Mouse (Mus musculus) gastrocnemius, adult 2 months (tissue): Measurements from ENCODE around the gene Lsm10. TPM values are rescaled to one million over a fixed set of nuclear protein-coding genes. Genes with fewer than 3 reads are reported as not detected.

ENCODE experiments used
- DNase-seq: peaks from one replicate; pipeline ENCODE4 v3.0.0; 2022
- H3K27ac ChIP-seq: fragments of 200-600 bp; 2 replicates; pipeline ENCODE4 v1.8.1; 2022; ENCODE audit warnings: mild to moderate bottlenecking
- H3K4me3 ChIP-seq: fragments of 200-600 bp; 2 replicates; pipeline ENCODE4 v1.8.1; 2022; ENCODE audit warnings: mild to moderate bottlenecking, moderate library complexity
- CTCF ChIP-seq: fragments of 200-600 bp; IDR thresholded peaks from 2 replicates; pipeline ENCODE4 v1.8.1; 2022; ENCODE audit warnings: antibody characterized with exemption, mild to moderate bottlenecking, moderate library complexity
- intact Hi-C: fragments of 180-260 bp; cut with DNase I; formaldehyde crosslinking; loops from one replicate; pipeline ENCODE4 v1.15.1; 2025
- long read RNA-seq, 2 experiments: library from polyadenylated mRNA; stranded (forward); transcript quantifications; one replicate each; pipeline ENCODE4 v2.0.0; 2021
- total RNA-seq, 2 experiments: library from RNA; stranded (reverse); gene quantifications; 2 replicates each; pipeline ENCODE4 v1.2.3; 2021

Lsm10 gene
- total RNA-seq: 1 to 10 TPM; 7.3 to 7.4 TPM
- long read RNA-seq, experiment 1, transcript Lsm10-201 (2 exons, 943 nt): major isoform, 5 of 11 reads
- long read RNA-seq, experiment 1, partial matches to known transcripts: 1 of 11 reads
- long read RNA-seq, experiment 1, other reads (novel, unspliced or antisense): 4 of 11 reads
- long read RNA-seq, experiment 2, partial matches to known transcripts: 0 of 2 reads
- long read RNA-seq, experiment 2, other reads (novel, unspliced or antisense): 1 of 2 reads

DNA sequence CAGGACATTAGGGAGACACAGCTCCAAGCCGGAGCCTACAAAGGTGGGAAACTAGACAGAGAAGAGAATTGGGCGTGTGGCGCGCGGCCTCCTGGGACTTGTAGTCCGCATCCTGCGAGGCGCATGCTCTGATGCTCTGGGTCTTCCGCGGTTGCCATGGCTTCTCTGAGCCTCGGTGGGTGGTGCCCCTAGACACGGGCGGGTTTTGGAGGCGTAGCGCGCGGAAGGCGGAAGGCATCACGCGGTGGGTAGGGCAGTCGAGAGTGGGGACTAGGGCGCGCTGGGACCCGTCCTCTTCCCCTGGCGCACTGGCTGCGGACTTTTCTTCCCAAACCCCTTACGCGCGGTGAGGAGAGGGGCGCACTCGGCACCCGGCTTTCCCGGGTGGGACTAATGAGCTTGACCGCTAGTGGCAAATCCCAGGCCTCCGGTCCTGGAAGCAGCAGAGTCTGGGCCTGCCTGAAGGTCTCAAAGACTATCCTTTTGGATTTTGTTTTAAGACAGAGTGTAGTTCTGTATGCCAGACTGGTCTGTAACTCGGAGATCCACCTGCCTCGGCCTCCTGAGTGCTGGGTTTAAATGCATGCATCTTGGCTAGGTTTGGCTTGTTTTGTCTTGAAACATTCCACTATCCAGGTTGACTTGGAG is at the start of gene Lsm10:
Gene Lsm10, plus strand, starts transcription at position 160 of the 648 bp plus-strand sequence.
- peak within 1 kb of the TSS; percentile 90 for H3K27ac ChIP-seq
- intact Hi-C loops: loop anchor here (5.0 kb wide), 1 partner anchor 166 kb away; the partner anchor contains the start of gene Trappc3
- peak; percentile 96 for DNase-seq
- TF ChIP-seq CTCF: no peak
- H3K4me3 ChIP-seq: peak within 1 kb of the TSS; percentile 93

DNA sequence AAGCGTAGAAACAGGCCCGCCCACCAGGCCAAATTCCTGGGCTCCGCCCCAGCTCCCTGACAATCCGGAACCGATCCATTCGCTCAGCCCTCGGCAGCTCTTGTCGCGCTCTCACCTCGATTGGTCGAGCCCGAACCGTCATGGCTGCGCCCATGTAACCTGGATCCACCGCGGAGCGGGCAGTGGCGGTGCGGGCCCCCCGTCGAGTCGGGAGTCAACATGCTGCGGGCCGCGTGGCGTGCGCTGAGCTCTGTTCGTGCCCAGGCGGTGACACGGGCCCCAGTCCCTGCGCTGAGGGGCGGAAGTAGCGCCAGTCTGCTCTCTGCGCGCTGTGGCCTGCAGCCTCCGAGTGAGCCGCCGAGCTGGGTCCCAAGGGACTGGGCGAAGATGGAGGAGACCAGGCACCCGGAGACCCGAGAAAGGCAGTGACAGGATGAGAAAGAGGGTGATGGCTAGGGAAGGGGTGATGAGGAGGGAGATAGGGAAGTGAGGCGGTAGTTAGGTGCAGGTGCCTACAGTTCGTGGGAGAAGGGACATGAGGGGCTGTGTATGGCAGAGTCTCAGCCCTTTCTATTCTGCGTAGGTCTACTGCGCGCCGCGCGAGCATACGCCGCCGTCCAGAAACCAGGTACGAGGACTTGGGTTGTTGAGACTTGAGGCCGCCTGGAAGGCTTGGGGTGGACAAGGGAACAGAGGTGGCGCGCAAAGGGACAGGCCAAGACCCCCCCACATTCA is 49.4 kb upstream of the Lsm10 start, which contains the start of gene Mrps15:
Gene Mrps15, plus strand, starts transcription at position 75 of the 735 bp plus-strand sequence.
- peak; percentile 90 for DNase-seq
- intact Hi-C loops: no loop called here
- Histone ChIP-seq H3K27ac (peak within 1 kb of the TSS; percentile 87), H3K4me3 (peak within 1 kb of the TSS; percentile 84)
- TF ChIP-seq CTCF: no peak

DNA sequence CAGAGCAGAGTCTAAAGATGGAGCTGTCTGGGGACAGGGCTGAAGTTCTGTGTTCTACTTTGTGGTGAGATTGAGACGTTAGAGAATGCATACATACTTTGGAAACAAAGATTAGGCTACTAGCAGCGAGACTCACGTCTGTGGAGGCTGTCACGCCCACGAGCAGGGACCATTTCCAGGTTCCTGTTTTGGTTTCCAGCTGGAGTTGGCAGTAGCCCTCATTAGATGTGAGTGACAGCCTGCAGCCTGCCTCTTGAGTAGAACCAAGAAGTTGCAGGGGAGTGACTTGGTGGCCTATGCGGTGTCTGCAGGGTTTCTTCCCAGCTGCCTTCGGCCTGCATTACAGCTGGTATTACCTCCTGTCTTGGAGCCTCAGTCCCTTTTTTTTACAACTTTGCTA is 44.8 kb upstream of the Lsm10 start:
- intact Hi-C loops: no loop called here
- TF ChIP-seq CTCF: no peak
- DNase-seq: peak; percentile 36

DNA sequence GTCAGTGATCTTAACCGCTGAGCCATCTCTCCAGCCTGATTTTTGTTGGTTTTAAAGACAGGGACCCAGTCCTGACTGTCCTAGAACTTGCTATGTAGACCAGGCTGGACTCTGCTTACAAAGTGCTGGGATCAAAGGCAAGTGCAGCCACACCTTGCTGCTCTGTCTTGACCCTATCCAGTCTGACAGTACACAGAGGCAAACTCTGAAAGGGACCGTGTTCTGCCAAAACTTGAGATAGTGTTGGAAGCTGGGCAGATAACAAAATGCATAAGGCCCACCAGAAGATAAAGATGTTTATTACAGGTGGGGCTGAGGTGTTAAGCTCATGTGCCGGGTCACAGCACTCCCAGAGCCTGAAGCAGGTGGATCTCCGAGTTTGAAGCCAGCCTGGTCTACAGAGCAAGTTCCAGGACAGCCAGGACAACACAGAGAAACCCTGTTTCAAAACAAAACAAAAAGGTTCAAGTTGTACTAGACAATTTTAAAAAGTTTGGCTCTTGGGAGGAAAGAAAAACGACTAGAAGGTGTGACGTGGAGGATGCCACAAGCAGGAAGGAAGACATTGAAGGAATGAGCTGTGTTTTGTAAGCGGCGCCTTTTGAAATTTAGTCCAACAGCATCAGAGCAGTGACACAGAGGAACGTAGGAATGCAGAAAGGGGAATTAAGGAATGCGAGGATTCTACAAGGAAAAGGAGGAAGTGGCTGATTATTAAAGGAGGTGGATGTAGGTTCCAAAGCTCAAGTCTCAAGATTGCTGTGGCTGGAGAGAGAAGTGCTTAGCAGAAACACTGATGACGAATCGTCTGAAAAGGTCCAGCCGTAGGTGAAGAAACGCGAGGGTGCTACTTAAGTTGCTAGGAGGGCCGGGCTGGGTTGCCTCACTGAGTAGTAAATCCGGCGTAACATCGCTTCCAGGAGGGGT is 39.0 kb upstream of the Lsm10 start:
- Histone ChIP-seq H3K27ac (peak overlapping the region; percentile 54; the same call in 1 of the 2 replicates), H3K4me3 (peak overlapping the region; percentile 73)
- no peak for DNase-seq
- no peak for TF ChIP-seq CTCF
- intact Hi-C loops: no loop called here

More for the DNA sequence above, 44.8 kb upstream of the Lsm10 start:
- Histone ChIP-seq H3K4me3 (no peak overlapping the region), H3K27ac (no peak overlapping the region)

DNA sequence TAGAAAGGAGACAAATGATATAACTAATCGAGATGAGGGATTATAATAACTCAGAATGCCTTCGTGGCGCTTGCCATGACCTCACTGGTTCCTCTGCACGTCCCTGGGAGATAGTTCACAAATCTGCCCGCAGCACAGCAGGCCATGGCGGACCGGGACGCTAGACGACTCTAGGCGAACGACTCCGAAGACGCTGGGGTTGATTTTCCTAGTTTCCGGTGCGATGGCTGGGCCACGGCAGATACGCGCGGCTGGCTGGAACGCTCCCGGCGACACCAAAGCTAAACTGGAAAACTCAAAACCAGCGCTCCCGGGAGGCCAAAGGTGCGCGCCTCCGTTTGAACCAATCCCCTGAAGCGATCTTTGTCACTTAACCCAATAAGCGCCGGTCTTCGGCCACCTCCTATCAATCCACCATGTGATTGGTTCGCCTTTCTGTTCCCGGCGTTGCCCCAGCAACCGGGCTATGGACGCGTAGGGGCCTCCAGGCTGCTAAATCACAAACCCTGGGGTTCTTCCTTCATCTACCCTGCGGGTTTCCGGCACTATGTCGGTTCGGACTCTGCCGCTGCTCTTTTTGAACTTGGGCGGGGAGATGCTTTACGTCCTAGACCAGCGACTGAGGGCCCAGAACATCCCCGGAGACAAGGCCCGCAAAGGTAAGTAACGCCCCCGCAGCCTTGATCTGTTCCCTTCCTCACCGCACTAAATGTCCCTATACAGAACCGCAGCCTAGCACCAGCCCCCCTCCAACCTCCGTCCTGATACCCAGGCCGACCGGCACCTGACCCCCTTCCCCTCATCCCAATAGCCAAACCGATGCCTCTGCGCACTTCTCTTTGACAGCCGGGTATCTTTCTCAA is 38.1 kb upstream of the Lsm10 start, which contains the start of gene Oscp1:
Gene Oscp1, plus strand, starts transcription at position 432 of the 863 bp plus-strand sequence.
- no peak for TF ChIP-seq CTCF
- Histone ChIP-seq H3K4me3 (peak within 1 kb of the TSS; percentile 73), H3K27ac (peak within 1 kb of the TSS; percentile 54)
- DNase-seq: peak; percentile 91
- intact Hi-C loops: no loop called here

DNA sequence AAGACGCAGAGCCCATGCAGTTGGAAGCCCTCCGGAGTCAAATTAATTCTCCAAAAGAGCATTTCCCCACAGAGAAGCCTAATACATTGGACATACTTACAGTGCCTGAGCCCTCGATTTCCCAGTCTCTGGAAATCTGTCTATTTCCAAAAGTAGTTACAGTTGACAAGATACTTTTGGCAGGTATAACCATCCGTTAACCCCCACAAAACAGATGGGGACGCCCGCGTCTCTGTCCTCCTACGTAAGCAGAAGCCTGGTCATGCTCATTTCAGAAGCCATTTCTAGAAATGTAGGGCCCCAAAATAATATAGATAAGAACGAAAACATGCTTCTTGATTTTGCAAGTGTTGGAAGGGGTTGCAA is 37.4 kb upstream of the Lsm10 start:
- intact Hi-C loops: no loop called here
- no peak for DNase-seq
- H3K27ac ChIP-seq: peak overlapping the region; percentile 54; the same call in 1 of the 2 replicates
- TF ChIP-seq CTCF: no peak
- peak overlapping the region; percentile 73 for H3K4me3 ChIP-seq

DNA sequence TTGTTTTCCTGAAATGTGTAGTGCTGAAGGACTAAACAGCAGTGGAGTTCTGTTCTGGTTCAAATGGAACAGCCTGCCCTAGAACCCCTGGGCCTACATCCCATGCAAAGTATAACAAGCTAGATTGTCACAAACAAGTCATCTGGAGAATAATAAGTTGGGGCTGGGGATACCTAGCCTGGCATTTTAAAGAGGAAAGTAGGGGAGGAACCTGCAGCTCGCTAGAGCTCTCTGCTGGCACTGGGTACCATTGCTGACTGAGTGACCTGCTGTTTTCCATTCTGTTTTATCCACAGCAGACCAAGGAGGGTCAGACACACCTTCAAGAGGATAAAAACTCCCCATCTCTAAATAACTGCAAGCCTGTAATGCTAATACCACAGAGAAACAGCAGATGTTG is 33.6 kb upstream of the Lsm10 start:
- DNase-seq: no peak

DNA sequence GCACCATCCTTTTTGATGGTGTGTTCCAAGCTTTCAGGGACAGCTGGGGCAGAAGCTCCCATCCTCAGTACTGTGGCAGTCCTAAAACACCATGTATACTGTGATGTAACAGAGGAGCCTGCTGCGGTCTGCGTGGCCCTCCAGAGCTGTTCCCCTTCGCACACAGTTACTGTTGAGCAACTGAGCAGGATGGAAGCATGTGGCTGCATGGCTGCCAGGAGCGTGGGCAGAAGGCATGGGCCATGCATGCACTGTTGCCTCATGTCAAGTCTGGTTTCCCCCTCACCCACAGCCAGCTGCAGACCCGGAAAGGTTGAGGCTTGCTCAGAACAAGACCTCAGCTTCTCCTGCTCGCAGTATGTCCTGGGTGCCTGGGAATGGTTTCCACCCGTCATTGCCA is 31.2 kb upstream of the Lsm10 start:
- no peak for TF ChIP-seq CTCF
- Histone ChIP-seq H3K4me3 (no peak overlapping the region), H3K27ac (no peak overlapping the region)
- no peak for DNase-seq
- intact Hi-C loops: no loop called here

More for the DNA sequence above, 33.6 kb upstream of the Lsm10 start:
- intact Hi-C loops: no loop called here
- TF ChIP-seq CTCF: peak; percentile 51
- Histone ChIP-seq H3K27ac (no peak overlapping the region), H3K4me3 (no peak overlapping the region)

DNA sequence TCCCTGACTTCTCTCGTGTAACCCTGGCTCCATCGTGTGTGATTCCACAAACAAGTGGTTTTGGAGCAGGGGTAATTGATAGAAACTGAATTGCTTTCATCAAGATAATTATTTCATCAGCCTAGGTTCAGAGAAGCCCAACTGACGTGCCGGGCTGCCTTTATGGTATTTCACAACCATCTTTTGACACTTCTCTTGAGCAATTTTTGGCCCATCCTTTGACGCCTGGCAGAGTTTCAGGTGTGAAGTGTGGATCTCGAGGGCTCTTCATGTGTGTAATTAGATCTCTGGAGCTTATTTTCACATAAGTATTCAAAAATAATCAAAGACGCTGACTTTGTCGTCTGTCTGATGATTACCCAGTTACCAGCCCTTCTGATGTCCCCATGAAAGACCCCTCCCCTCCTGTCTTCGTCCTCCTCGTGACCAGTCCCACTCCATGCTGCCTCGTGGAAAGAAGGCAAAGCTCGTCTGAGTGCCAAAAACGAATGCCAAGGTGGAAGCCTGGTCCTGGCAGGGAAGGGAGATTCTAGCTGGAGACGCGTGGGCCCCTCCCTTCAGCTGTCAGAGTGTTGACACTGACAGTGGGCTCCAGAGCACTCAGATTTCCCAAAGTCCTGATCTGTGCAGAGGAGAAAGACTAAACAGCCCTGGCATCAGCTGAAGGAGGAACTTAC is 28.9 kb upstream of the Lsm10 start:
- intact Hi-C loops: no loop called here
- Histone ChIP-seq H3K27ac (peak overlapping the region; percentile 66), H3K4me3 (no peak overlapping the region)
- no peak for TF ChIP-seq CTCF
- DNase-seq: peak; percentile 67

DNA sequence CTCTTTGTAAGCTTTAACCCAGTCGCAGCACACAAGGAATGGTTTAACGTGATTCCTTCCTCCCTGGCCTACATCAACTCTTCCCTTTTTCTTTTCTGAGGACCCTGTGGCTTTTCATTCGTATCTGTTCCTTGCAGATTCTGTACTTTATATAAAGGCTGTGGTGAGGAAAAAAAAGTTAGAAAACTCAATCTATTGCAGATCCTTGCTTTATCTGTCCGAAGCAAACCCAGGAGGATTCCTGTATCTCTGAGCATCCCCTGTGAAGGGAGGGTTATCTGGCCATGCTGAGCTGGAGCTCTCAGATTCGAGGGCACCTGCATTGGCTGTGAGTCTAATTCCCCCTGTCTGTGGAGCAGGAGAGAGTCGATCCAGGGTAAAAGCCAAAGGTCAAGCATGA is 27.6 kb upstream of the Lsm10 start:
- no peak for TF ChIP-seq CTCF
- no peak overlapping the region for H3K27ac ChIP-seq
- intact Hi-C loops: no loop called here
- no peak overlapping the region for H3K4me3 ChIP-seq
- DNase-seq: no peak

DNA sequence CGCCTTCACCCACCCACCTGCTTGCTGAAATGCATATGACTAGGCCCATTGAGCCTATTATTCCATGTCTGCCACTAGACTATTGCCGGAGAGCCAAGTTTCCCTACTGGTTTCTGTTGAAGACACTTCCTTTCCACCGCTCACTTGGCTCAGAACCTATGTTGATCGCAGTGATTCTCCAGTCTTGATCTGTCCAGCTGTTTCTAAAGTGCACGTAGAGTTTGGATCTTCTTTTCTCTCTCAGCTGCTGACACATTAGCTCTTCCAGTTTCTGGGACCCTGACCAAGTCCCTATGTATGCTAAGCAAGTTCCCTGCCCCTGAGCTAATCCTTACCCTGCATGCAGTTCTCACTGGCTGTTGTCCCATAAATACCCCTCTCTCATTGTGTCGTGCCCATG is 18.6 kb upstream of the Lsm10 start:
- no peak overlapping the region for H3K4me3 ChIP-seq
- DNase-seq: peak; percentile 16
- TF ChIP-seq CTCF: no peak

More for the DNA sequence above, 18.6 kb upstream of the Lsm10 start:
- H3K27ac ChIP-seq: no peak overlapping the region
- intact Hi-C loops: no loop called here
